Mouse (Mus musculus): ENCODE measurements around the gene Trappc12. TPM values are rescaled to one million over a fixed set of nuclear protein-coding genes. Genes with fewer than 3 reads are reported as not detected.
A peak's percentile ranks its signal among the peaks of the same experiment; 100 is the strongest.

The Trappc12 gene
- polyA plus RNA-seq, 1 experiment from 2014 or later, result 36.3 TPM

- H3K4me1 ChIP-seq, result peaks cover 9% of the 10 kb centered on the region
- no peak overlapping the region for H3K27ac ChIP-seq (replicated peaks)
- 65% methylated on average over 8 of the region's 8 CpGs for WGBS
- H3K4me3 ChIP-seq, result no peak overlapping the region
- DNase-seq (ENCODE audit: low spot score), result no peak
- H3K36me3 ChIP-seq, result peaks cover 5% of the 10 kb centered on the region; the same call in 1 of the 2 replicates
- no peaks in the 10 kb centered on the region for H3K9me3 ChIP-seq (replicated peaks)
- H3K27me3 ChIP-seq (ENCODE audit: low read depth, poor library complexity, severe bottlenecking), result no peaks in the 10 kb centered on the region
These were observed 83.0 kb downstream of the Trappc12 start for GRCm38 (mm10) chr12:28667287-28667686.

GRCm38 (mm10) chr12:28666734-28667133 lies 83.5 kb downstream of the Trappc12 start:
- WGBS, result 81% methylated on average over 4 of the region's 4 CpGs
- no peak overlapping the region for H3K27ac ChIP-seq (replicated peaks)
- no peaks in the 10 kb centered on the region for H3K27me3 ChIP-seq (ENCODE audit: low read depth, poor library complexity, severe bottlenecking)
- H3K4me3 ChIP-seq, result no peak overlapping the region
- DNase-seq (ENCODE audit: low spot score), result no peak
- H3K9me3 ChIP-seq (replicated peaks), result no peaks in the 10 kb centered on the region
- H3K36me3 ChIP-seq, result peaks cover 8% of the 10 kb centered on the region; the same call in 1 of the 2 replicates
- H3K4me1 ChIP-seq, result peaks cover 9% of the 10 kb centered on the region

DNA sequence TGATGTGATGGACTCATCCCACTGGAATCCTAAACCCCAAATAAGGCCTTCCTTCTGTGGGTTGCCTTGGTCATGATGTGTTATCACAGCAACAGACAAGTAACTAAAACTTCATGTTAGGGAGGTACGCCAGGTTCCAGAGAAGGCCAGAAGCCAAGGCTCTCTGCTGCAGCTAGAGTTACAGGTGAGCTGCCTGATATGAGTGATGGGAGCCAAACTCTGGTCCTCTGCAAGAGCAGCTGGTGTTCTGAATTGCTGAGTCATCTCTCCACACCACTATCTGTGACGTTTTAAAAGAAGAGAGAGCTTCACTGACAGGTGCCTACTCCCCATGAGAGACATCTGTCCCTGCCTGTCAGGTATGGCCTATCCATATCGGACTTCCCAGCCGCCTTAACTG lies 87.6 kb downstream of the Trappc12 start:
- H3K27me3 ChIP-seq (ENCODE audit: low read depth, poor library complexity, severe bottlenecking), result no peaks in the 10 kb centered on the region
- WGBS, result 85% methylated on average over 4 of the region's 4 CpGs
- peaks cover 44% of the 10 kb centered on the region for H3K36me3 ChIP-seq
- no peak overlapping the region for H3K27ac ChIP-seq (replicated peaks)
- H3K9me3 ChIP-seq (replicated peaks), result no peaks in the 10 kb centered on the region
- H3K4me3 ChIP-seq, result no peak overlapping the region
- peaks cover 9% of the 10 kb centered on the region for H3K4me1 ChIP-seq
- DNase-seq (ENCODE audit: low spot score), result no peak

DNA sequence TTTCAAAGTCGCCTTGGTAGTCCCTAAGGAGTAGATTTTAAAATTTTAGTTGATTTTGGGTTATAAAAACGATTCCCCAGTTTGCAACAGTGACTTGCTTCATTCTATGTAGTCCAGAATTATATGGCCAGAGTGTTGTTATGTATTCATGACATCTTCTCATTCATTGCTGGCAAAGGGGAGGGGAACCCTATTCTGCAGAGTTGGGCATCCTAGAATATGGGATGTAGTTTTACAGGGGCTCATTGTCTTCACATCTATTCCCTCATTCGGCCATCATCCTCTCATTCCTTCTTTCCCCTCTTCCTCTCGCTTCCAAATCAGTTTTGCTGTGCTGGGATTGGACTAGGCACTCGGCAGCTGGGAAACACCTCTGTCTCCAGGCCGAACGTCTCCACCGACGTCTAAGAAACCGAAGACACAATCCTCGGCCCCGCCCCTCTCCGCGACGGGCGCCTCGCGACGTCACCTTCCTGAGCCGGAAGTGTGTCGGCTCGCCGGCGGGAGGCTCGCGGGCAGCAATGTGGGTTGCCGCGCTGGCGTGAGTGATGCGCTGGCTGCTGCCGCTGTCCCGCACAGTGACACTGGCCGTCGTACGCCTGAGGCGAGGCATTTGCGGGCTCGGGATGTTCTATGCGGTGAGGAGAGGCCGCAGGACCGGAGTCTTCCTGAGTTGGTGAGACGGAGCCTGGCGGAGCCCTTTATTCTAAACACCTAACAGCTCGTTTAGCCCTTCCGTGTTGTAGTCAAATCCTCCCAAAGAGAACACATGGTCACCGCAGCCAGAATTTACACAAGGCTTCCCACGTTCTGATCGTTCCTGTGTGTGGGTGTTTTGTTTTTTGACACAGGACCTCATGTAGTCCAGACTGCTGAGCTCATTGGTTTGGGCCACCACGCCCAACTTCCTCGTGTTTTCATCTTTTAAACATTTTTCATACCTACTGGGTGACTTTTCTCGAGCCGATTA lies 100.8 kb downstream of the Trappc12 start, which contains the start of gene Rnaseh1:
Gene Rnaseh1, plus strand, starts transcription at position 462 of the 970 bp plus-strand sequence.
- 2% methylated on average over 52 of the region's 52 CpGs for WGBS
- peak within 1 kb of the TSS; percentile 85 for H3K27ac ChIP-seq (replicated peaks)

More for the DNA sequence above, 100.8 kb downstream of the Trappc12 start, which contains the start of gene Rnaseh1:
- Histone ChIP-seq H3K36me3 (peaks cover 21% of the 10 kb centered on the region), H3K27me3 (ENCODE audit: low read depth, poor library complexity, severe bottlenecking) (peaks cover 5% of the 10 kb centered on the region), H3K9me3 (replicated peaks) (no peaks in the 10 kb centered on the region), H3K4me3 (peak within 1 kb of the TSS; percentile 83), H3K4me1 (peaks cover 16% of the 10 kb centered on the region)
- DNase-seq (ENCODE audit: low spot score), result peak; percentile 90

Small RNA genes lying within 50 kb of the gene (microRNA-seq; reads per million reads assigned to microRNA genes)
- not detected for gene Mir6937

Other genes with a start within 250 kb of the Trappc12 start
- 0.14 and 0.15 TPM in 2 replicates for gene Dcdc2c, start 198.1 kb downstream of the Trappc12 start, polyA plus RNA-seq (2016; fragmentation: Nextera tagmentation; extraction: Ambion mirVana)
- not detected in 2 replicates for gene Allc, start 167.9 kb downstream of the Trappc12 start, polyA plus RNA-seq (2016; fragmentation: Nextera tagmentation; extraction: Ambion mirVana)
- 0.12 and 0.17 TPM in 2 replicates for gene Colec11, start 127.1 kb downstream of the Trappc12 start, polyA plus RNA-seq (2016; fragmentation: Nextera tagmentation; extraction: Ambion mirVana)
- 553 and 647 TPM in 2 replicates for gene Rps7, start 114.5 kb downstream of the Trappc12 start, polyA plus RNA-seq (2016; fragmentation: Nextera tagmentation; extraction: Ambion mirVana)
- 34.1 and 35.4 TPM in 2 replicates for gene Rnaseh1, start 100.9 kb downstream of the Trappc12 start, polyA plus RNA-seq (2016; fragmentation: Nextera tagmentation; extraction: Ambion mirVana)
- 43.3 and 48.1 TPM in 2 replicates for gene Adi1, start 75.2 kb downstream of the Trappc12 start, polyA plus RNA-seq (2016; fragmentation: Nextera tagmentation; extraction: Ambion mirVana)
- gene Eipr1, start 1.3 kb upstream of the Trappc12 start, polyA plus RNA-seq (2016; fragmentation: Nextera tagmentation; extraction: Ambion mirVana), result 45.5 and 48.0 TPM in 2 replicates

All from midbrain, embryonic 10.5 days (tissue).